Mouse (Mus musculus): ENCODE data around the gene Defb36.

Defb36 gene

DNA sequence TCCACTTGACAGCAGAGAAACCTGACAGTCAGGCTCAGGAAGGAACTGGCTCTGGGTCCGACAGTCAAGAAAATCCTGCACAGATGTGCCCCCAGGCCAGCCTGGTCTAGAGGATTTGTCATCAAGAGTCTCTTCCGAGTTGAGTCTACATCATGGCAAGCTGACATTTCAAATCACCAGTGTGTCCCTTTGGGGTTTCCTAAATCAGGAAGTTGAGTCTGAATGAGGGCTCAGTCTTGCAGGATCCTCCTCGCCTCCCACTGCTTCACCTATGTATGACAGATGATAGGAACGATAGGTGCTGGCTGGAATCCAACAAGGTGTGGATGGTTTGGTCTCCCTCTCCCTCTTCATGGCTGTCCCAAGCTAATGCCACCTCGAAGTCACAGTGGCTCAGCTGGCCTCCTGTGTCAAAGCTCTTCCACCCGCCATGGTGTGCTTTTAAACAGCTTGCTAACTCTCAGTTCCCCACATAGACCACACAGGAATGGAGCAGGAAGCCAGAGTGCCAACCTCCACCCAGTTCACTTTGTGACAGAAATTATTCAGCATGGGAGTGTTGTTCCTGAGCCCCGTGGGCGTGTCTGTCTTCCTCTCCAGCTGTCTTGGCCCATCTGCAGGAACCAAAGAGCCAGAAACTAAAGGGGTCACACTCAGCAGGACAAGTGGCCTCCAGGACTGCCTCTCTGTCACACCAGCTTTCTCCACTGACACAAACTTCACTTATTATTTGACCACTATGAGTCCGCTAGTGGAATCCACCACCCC is 16.4 kb downstream of the Defb36 start:
- in situ Hi-C loops (cut with MboI; ENCODE audit: low sequenced_read_pairs) = no loop called here

DNA sequence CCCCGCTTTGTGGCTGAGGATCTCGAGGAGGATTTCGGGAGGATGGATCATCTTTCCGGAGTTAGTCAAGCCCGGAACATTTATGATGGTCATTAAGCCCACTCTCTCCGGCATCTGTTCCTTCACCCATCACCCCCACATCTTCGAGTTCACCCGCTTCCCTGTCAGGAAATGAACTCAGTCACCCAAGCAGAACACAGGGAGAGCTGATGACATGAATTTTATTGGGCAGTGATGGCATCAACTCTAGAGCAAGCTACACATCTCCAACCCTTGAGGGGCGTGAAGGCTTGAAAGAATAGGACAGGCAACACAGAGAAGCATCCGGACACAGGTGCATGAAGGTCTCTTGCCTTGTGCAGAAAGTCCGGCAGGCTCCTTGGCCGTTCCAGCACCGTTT is 18.0 kb downstream of the Defb36 start:
- in situ Hi-C loops (cut with MboI; ENCODE audit: low sequenced_read_pairs) = no loop called here

DNA sequence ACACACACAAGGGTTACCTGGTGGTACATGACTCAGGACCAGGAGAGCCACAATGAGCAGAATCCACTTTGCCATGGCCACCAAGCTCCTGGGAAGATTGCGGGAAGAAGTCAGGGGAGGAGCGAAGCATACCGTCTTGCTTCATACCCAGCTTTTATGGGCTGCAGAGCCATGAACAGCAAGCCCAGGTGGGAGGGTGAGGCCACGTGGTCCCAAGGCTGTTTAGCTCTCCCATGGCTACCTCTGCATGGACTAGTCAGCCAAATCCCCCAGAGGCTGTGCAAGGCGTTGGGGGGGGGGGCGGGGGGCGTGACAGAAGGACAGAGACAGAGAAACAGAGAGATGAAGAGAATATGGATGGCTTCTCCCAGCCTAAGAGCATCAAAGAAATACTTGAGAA is 18.8 kb downstream of the Defb36 start, which contains the start of gene Defb25:
Gene Defb25 (minus strand): TSS at position 101 of the 400 bp plus-strand sequence.
- in situ Hi-C loops (cut with MboI; ENCODE audit: low sequenced_read_pairs) = no loop called here

DNA sequence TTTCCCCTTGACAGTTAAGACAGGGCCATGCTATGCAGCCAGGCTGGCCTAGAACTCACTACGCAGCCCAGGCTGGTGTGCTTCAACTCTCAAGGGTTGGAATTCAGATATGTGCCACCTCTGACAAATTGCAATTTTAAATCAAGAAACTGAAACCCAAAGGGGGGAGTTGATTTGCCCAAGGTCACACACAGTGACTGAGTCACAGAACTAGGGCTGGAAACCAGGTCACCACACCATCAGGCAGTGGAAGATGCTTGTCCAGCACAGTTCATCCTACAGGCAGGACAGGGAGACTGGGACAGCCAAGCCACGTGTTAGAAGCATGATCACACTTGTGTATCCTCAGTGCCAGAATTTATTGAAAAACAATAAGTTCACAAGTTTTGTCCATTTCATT is 20.4 kb downstream of the Defb36 start:
- in situ Hi-C loops (cut with MboI; ENCODE audit: low sequenced_read_pairs) = no loop called here

DNA sequence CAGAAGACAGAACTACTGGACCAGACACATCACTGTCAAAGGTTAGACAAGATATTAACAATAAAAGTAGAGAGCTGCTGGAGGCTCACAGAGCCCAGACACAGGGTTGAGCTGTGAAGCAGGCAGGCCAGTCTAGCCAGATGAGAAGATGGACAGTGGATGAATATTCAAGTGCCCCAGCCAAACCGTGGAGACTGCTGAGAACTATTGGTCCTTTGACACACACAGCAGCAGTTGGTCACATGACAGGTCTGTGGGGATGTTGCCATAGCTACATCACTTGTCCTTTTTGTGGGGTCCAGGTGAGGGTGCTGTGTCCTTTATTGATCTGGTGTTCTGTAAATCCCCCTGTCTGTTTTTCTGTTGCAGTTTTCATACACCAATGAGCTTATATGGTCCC is 21.1 kb downstream of the Defb36 start:
- in situ Hi-C loops (cut with MboI; ENCODE audit: low sequenced_read_pairs) = no loop called here

DNA sequence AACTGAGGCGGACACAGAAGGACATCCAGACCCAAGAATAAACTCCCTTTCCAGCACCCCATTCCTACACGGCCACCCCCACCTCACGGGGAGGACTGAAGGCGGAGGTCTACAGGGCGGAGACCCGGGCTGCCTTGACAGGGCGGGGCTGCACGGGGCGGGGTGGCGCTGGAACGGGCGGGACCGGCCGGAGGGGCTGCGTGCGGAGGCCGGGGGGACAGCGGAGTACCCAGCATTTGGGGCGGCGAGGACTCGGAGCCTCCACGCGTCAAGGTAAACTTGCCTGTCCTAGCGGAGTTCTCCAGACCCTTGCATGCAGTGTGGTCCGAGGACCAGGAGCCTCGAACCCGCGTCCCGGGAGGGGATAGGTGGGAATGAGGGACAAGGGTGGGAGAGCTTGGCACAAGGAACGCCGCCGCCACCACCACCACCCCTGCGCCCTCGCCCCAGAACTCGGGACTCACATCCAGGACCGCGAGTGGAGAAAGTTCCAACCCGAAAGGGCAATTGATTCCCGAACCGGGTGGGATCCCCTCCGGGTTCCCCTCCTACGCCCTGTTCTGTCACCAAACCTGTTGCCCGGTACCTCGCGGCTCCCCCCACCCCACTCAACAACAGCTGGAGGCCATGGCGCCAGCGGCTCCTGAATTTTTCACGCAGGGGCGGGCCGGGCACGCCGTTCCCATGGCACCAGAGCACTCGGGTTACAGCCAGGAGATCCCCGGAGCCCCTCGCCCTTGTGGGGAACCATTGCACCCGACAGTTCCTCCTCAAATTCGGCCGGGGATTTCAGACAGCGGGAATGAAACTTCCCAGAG is 22.9 kb downstream of the Defb36 start, which contains the start of gene Rem1:
Gene Rem1 (plus strand): TSS at position 178 of the 818 bp plus-strand sequence.
- in situ Hi-C loops (cut with MboI; ENCODE audit: low sequenced_read_pairs) = no loop called here

DNA sequence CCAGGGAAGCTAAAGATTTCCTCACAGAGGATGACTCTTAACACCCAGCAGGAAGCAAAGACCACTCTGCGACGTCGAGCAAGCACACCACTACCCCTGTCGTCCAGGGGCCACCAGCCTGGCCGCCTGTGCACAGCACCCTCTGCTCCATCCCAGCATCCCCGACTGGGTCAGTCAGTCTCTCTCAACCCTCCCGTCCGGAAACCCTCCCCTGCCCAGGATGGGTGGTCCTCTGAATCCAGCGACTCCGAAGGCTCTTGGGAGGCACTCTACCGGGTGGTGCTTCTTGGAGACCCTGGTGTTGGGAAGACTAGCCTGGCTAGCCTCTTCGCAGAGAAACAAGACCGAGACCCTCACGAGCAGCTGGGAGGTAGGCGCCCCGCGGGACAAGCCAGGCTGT is 23.9 kb downstream of the Defb36 start:
- in situ Hi-C loops (cut with MboI; ENCODE audit: low sequenced_read_pairs) = no loop called here

DNA sequence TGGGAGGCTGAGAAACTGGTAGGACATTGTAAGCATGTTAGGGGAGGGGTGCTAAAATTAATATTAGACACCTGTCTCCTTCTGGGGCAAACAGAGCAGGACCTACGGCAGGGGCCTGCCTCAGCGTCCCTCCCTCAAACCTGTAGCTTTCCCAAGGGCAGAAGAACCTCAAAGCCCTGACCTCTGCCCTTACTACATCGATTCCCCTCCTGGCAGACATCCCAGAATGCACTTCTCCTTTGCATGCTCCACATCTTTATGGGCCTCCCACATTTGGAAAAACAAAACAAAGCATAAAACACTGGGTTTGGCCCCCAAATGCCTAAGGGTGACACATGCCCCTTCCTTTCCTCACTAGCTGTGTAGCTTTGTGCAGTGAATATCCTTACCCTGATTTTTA is 25.1 kb downstream of the Defb36 start:
- in situ Hi-C loops (cut with MboI; ENCODE audit: low sequenced_read_pairs) = no loop called here

DNA sequence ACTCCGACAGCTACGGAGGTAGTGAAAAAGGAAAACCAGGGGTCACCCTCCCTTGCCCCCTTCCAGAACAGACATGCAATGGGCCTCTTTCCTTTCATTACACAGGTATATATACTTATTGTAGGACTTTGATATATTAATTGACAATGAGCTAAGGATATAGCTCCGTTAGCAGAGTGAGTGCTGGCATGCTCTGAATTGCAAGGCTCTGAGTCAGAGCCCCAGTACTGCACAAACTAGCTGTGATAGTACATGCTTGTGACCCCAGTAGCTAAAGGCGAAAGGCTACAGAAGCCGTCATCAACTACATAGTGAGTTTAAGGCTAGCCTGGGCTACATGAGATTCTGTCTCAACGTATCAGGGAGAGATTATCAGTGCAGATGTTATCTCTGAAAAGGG is 25.8 kb downstream of the Defb36 start:
- in situ Hi-C loops (cut with MboI; ENCODE audit: low sequenced_read_pairs) = loop anchor here (5.0 kb wide), 1 partner anchor 37 kb away; the partner anchor contains the start of gene H13

DNA sequence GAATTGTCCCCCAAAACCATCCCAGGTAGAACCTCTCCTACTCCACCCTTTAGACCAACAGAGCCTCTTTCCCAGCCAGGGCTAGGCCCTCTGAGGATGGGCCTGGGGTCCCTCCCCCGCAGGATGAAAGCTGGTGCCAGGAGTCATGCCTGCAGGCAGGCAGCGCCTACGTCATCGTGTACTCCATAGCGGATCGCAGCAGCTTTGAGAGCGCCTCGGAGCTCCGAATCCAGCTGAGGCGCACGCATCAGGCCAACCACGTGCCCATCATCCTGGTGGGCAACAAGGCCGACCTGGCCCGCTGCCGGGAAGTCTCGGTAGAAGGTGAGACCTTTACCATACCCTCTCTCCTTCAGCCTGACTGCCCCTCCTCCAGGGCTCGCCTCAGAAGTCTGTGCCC is 29.2 kb downstream of the Defb36 start:
- in situ Hi-C loops (cut with MboI; ENCODE audit: low sequenced_read_pairs) = loop anchor here (5.0 kb wide), 1 partner anchor 34 kb away; the partner anchor contains the start of gene H13

DNA sequence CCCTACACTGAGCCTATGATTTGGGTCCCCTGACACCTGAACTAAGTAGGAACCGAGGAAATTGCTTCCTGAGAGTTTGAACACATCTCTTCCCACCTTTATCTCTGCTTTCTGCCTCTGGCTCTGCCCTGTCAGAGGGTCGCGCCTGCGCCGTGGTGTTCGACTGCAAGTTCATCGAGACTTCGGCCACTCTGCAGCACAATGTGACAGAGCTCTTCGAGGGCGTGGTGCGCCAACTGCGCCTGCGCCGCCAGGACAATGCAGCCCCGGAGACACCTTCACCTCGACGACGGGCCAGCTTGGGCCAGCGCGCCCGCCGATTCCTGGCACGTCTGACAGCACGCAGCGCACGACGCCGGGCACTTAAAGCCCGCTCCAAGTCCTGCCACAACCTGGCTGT is 30.2 kb downstream of the Defb36 start:
- in situ Hi-C loops (cut with MboI; ENCODE audit: low sequenced_read_pairs) = loop anchor here (5.0 kb wide), 1 partner anchor 33 kb away; the partner anchor contains the start of gene H13

DNA sequence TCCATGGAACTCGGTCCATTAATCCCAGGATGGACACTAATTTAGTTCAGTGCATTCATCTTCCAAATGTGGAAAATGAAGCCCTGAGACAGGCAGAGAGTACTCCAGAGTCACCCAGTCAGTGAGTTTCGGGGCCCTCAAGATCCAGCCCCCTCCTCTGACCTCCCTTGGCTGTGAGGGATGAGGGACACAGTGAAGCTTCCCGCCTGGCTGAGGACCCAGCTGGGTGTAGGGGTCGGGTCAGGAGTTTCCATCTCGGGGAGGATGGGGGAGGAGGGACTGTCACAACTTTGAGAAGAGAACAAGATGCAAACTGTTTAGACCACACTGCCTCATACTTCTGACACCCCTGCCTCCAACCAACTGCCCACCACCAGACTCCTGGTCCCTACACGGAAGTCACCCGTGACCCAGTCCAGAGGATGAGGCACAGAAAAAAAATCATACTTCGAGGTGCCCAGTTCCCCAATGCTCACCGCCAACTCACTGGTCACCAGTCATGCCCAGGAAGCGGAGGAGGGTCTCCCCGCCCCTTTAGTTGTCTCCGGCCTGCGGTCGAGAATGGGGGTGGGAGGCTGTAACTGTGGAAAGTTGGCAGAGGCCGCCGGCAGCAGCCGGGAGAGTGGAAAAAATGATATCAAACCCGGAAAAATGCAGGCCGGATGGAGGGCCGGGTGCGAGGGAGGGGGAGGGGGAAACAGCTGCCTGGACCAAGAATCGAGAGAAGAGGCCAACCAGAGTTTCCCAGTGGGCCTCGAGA is 32.3 kb downstream of the Defb36 start:
- in situ Hi-C loops (cut with MboI; ENCODE audit: low sequenced_read_pairs) = no loop called here

DNA sequence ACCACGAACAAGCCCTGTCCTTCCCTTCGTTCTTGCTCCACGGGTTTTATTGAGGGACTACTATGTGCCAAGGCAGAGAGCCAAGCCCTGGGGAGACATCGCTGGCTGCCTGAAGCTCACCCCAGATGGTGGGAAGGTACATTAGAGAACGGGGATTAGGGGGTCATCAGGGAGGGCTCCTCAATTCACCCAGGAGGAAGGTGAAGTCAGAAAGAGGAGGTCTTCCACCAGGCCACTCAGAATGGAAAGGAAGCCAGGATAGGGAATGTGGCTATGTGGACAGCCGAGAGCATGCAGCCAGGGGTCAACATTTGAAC is 32.8 kb downstream of the Defb36 start:
- in situ Hi-C loops (cut with MboI; ENCODE audit: low sequenced_read_pairs) = no loop called here

DNA sequence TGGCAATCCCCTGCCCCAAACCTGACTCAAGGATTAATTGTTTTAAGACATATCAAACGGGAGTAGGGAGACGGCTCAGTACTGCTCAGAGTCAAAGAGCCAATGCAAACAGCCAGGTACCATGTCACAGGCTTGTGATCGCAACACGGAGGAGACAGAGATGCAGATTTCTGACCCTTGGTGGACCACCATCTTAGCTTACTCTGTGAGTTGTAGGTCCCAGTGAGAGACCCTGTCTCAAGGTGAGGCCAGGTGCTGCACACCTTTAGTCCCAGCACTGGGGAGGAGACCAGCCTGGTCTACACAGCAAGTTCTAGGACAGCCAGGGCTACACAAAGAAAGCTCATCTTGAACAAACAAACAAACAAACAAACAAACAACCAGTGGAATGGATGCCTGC is 33.3 kb downstream of the Defb36 start:
- in situ Hi-C loops (cut with MboI; ENCODE audit: low sequenced_read_pairs) = no loop called here

DNA sequence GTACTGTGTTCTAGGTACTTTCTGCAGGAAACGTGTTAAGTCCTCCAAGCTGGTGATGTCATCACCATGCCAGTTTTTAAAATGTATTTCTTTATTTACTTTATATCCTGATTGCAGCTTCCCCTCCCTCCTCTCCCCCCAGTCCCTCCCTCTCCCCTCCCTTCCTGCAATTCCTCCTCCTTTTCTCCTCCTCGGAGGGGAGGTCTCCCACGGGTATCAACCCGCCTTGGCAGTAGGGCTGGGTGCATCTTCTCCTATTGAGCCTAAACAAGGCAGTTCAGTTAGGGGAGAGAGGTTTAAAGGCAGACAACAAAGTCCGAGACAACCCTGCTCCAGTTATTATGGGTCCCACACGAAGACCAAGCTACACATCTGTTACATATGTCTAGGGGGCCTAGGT is 34.7 kb downstream of the Defb36 start:
- in situ Hi-C loops (cut with MboI; ENCODE audit: low sequenced_read_pairs) = no loop called here

DNA sequence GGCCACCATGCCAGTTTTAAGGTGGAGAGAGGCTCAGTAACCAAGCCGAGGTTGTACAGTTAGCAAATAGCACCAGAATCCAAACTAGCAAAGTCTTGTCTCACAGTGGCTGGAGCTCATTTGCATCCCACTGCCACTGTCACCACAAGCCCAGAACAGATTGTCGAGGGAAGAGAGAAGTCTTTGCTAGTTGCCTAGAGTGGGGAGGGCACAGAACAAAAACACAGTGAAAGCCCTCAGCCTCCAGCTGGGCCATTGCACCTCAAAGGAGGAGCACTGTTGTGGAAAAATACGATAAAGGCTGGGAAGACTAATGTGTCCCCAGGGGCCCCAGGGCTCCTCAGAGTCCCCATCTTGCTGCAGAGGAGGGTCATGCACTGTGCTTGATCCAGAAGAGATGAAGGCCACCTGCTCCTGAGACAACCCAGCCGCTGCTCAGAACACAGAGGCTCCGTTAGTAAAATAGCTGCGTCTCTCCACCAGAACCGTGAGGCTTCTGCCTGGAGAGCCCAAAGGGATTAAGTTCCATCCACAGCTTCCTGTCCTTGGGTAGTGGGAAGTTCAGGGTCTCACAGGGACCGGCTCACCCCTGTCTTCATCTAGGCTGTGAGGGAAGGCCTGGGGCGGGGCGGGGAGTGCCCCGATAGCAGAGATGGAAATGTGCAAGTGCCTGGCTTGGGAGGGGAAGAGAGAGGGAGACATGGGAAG is 35.4 kb downstream of the Defb36 start:
- in situ Hi-C loops (cut with MboI; ENCODE audit: low sequenced_read_pairs) = no loop called here

DNA sequence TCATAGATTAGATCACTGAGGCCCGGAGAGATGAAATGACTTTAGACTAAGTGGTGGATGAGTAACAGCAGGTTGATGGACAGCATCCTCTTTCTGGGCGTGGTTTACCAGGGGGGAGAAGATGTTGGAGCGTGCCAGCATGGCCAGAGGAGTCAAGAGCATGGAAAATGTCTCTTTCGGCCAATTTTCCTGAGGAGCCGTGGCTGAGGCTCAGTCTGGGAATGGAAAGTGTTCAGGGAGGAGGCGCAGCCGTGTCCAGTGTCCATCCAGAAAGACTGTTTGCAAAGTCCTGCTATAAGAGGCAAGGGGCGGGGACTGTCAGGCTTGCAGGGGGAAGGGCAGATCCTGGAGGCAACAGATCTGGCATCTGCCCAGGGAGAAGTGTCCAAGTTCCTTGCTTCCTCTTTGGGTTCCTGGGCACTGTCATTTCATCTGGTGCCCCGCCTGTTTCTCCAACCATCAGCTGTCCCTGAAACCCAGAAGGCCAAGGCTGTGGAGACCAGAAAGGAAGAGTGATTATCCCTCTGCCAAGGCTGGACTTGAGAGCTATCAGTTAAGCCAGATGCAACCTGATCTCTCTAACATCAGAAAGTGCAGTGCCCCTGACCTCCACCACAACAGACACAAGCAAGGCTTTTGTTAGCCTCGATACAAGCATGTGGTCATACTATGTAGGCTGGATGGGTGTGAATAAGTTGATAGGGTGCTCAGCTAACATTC is 48.9 kb downstream of the Defb36 start:
- in situ Hi-C loops (cut with MboI; ENCODE audit: low sequenced_read_pairs) = no loop called here

DNA sequence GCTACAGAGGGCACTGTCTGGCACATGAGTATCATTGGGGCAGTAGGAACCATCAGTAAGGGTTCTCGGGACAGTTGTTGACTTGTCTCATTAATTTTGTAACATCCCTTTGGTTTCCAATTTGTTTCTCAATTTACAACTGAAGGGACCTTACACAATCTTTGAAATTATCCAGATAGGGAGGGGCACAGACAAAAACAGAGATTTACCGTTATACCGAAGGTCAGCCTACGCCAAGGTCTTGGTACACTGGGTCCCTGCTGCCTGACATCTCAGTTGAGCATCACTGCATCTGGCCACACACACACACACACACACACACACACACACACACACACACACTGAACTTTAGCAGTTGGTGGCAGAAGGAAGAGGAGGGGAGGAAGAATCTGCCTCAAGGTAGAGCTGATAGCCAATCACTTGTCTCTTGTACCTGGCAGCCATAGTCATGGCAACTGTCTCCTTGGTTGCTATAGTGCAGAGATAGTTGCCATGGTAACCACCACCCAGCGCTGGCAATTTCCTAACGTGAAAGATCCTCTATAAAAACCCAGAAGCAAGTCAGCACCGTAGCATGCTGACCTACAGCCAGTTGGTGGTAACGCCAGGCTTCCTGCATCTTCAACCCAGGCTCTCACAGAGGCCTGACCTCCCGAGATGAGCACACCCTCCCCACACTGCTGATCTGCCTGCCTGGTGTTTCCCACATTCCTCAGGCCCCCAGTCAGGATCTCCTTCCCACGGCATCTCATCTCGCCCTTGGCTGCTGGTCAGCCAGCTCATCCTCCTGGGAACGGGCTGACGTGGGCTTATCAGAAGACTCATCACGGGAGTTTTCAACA is 50.0 kb downstream of the Defb36 start:
- in situ Hi-C loops (cut with MboI; ENCODE audit: low sequenced_read_pairs) = no loop called here

DNA sequence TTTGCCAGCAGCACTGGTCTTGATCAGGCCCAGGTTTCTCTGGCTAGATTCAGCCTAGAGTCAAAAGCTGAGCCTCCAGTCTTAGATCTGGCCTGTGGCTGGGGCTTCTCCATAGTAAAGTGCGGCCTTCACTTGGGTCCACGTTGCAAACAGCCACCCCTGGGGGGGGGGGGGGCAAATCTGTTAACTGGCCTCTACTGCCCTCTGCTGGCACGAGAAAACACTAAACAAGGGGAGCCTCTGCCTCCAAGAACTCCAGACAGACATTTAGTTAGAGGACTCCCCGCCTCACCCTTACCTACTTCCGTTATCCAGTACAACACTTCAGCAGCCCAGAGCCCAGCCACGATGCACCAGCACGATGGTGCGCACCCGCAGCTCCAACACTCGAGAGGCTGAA is 53.3 kb downstream of the Defb36 start:
- in situ Hi-C loops (cut with MboI; ENCODE audit: low sequenced_read_pairs) = no loop called here
